Mouse (Mus musculus) left cerebral cortex, adult 2 months (tissue): ENCODE measurements around the gene Fhad1. TPM values are rescaled to one million over a fixed set of nuclear protein-coding genes. Genes with fewer than 3 reads are reported as not detected.

Source experiments
- DNase-seq, 2 experiments: peaks; one replicate each; pipeline ENCODE4 v3.0.0; 2021 to 2022; ENCODE audit warnings: low spot score in 2 of 2, mixed read lengths in 1 of 2; ENCODE audit errors: extremely low spot score in 1 of 2
- H3K27ac ChIP-seq: fragments of 200-600 bp; 2 replicates; pipeline ENCODE4 v1.8.1; 2022
- H3K4me3 ChIP-seq: fragments of 200-600 bp; 2 replicates; pipeline ENCODE4 v1.8.1; 2022
- CTCF ChIP-seq: fragments of 200-600 bp; IDR thresholded peaks from 2 replicates; pipeline ENCODE4 v1.8.1; 2022; ENCODE audit warnings: antibody characterized with exemption, mild to moderate bottlenecking, moderate library complexity
- intact Hi-C: fragments of 180-260 bp; cut with DNase I; formaldehyde crosslinking; loops from one replicate; pipeline ENCODE4 v1.15.1; 2025
- total RNA-seq, 2 experiments: library from RNA; stranded (reverse); gene quantifications; 2 replicates each; pipeline ENCODE4 v1.2.3; 2021

The Fhad1 gene
- total RNA-seq, 2 experiments from 2014 or later = 9.0 to 9.2 TPM

DNA sequence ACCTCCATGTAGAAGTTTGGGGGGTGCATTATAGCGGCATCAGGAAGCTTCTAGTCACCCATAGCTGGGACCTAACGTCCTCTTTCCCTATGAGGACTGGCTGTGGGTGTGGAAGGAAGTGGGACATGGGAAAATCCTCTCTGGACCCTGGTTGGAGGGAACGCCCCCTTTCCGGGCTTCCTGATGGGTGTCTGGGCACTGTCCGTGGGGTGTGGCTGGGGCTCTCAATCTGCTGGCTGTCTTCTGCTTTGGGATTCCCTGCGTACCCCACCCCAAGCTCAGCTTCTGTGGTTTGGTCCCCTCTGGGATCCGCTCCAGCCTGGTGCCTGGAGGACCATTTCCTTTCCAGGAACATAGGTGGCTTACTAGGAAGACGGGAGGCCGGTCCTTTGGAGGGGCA, 141.9 kb downstream of the Fhad1 start:
- intact Hi-C loops = loop anchor here (5.0 kb wide), 1 partner anchor 336 kb away; the partner anchor contains the start of gene Spen
- DNase-seq = no peak
- Histone ChIP-seq H3K4me3 (peak overlapping the region; percentile 86), H3K27ac (peak overlapping the region; percentile 86)
- no peak for TF ChIP-seq CTCF

DNA sequence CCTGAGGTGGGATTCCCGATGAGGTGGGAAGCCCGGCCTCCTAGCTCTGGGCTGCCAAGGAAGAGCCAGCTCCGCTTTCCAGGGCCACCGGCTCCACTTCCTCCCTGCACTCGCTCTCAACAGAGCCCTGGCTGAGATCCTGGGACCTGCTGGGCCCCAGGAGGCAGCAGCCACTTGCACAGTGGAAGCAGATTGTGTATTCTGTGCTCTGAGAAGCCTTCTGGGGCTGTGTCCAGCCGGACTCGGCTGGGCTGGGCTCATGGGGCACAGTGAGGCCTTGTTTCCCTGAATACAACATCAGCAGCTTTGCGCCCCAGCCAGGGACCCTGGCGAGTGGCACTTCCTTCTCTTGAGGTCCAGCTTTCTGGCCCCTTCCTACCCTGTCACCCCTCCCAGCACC, 143.0 kb downstream of the Fhad1 start:
- Histone ChIP-seq H3K4me3 (peak overlapping the region; percentile 86), H3K27ac (peak overlapping the region; percentile 86)
- DNase-seq = peak; percentile 36 to 62
- intact Hi-C loops = loop anchor here (5.0 kb wide), 1 partner anchor 335 kb away; the partner anchor contains the start of gene Spen
- TF ChIP-seq CTCF = no peak

GRCm38 (mm10) chr4:141871333-141871725, 143.6 kb downstream of the Fhad1 start:
- no peak for TF ChIP-seq CTCF
- peak overlapping the region; percentile 86 for H3K4me3 ChIP-seq
- H3K27ac ChIP-seq = peak overlapping the region; percentile 86
- intact Hi-C loops = loop anchor here (5.0 kb wide), 1 partner anchor 334 kb away; the partner anchor contains the start of gene Spen
- peak in 1 of 2 experiments; percentile 9 for DNase-seq

GRCm38 (mm10) chr4:141870666-141871332, 144.1 kb downstream of the Fhad1 start:
- Histone ChIP-seq H3K27ac (peak overlapping the region; percentile 86), H3K4me3 (peak overlapping the region; percentile 86)
- TF ChIP-seq CTCF = no peak
- intact Hi-C loops = loop anchor here (5.0 kb wide), 1 partner anchor 333 kb away; the partner anchor contains the start of gene Spen
- DNase-seq = peak in 1 of 2 experiments; percentile 14

GRCm38 (mm10) chr4:141869436-141870215, 145.3 kb downstream of the Fhad1 start:
- peak overlapping the region; percentile 86 for H3K4me3 ChIP-seq
- H3K27ac ChIP-seq = peak overlapping the region; percentile 86
- no peak for TF ChIP-seq CTCF
- peak in 1 of 2 experiments; percentile 29 for DNase-seq
- intact Hi-C loops = loop anchor here (5.0 kb wide), 1 partner anchor 332 kb away; the partner anchor contains the start of gene Spen

DNA sequence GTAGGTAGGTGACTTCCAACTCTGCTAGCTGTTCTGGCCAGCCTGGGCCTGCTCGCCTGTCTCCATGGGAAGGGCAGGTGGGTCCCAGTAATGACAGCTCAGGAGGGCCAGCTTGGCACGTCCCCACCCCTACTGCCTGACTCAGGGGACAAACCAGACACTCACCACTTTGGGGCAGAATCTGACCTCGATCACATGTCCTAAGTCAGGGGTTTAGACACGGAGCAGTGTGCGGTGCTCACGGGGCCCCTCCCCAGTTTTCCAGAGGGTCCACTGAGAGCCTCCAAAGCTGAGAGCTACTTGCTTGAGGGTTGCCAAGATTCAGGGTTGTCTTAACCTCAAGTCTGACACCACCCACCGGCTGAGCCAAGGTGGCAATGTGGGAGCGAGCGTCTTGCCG, 146.8 kb downstream of the Fhad1 start:
- H3K4me3 ChIP-seq = 0 out of 2 replicates have a peak overlapping the region, but pooled peaks have one; percentile 18
- intact Hi-C loops = no loop called here
- TF ChIP-seq CTCF = no peak
- DNase-seq = peak in 1 of 2 experiments; percentile 11
- H3K27ac ChIP-seq = peak overlapping the region; percentile 81

- H3K4me3 ChIP-seq = peak overlapping the region; percentile 21; the same call in 1 of the 2 replicates
- no peak for TF ChIP-seq CTCF
- intact Hi-C loops = no loop called here
- H3K27ac ChIP-seq = peak overlapping the region; percentile 81
- peak in 1 of 2 experiments; percentile 61 for DNase-seq
Measured at GRCm38 (mm10) chr4:141867498-141867897, 147.4 kb downstream of the Fhad1 start.

- no peak for TF ChIP-seq CTCF
- no peak for DNase-seq
- peak overlapping the region; percentile 81 for H3K27ac ChIP-seq
- intact Hi-C loops = no loop called here
- peak overlapping the region; percentile 21; the same call in 1 of the 2 replicates for H3K4me3 ChIP-seq
Measured at GRCm38 (mm10) chr4:141866933-141867490, 147.9 kb downstream of the Fhad1 start.

GRCm38 (mm10) chr4:141865600-141865999, 149.3 kb downstream of the Fhad1 start:
- Histone ChIP-seq H3K4me3 (no peak overlapping the region), H3K27ac (peak overlapping the region; percentile 24)
- intact Hi-C loops = no loop called here
- no peak for DNase-seq
- no peak for TF ChIP-seq CTCF

DNA sequence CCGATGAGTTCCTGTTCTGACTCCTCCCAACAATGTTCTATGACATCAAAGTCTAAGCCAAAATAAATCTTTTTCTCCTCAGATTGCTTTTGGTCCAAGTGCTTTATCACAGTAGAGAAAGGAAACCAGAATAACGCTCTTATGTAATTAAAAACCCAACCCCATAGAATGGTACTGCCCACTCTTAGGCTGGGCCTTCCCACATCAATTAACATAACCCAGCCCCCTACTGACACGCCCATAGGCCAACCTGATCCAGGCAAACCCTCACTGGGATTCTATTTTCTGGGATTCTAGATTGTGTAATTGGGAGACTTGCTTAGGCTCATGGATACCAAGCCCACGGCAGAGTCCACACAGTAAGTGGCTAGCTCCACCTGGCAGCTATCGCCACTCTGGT, 149.9 kb downstream of the Fhad1 start:
- H3K4me3 ChIP-seq = no peak overlapping the region
- no peak for TF ChIP-seq CTCF
- H3K27ac ChIP-seq = peak overlapping the region; percentile 62
- DNase-seq = no peak
- intact Hi-C loops = no loop called here

GRCm38 (mm10) chr4:141864506-141864905, 150.4 kb downstream of the Fhad1 start:
- intact Hi-C loops = no loop called here
- no peak overlapping the region for H3K4me3 ChIP-seq
- DNase-seq = no peak
- TF ChIP-seq CTCF = no peak
- H3K27ac ChIP-seq = peak overlapping the region; percentile 62; the same call in 1 of the 2 replicates
